Mouse (Mus musculus) spleen, adult 2 months (tissue): Measurements from ENCODE around the gene Pigb.

Source experiments
- CTCF ChIP-seq: fragments of 200-500 bp; IDR thresholded peaks from 2 replicates; pipeline ENCODE4 v1.5.1; 2011; ENCODE audit warnings: mild to moderate bottlenecking, inconsistent platforms; ENCODE audit not compliant: insufficient read depth, insufficient read length, insufficient replicate concordance; ENCODE audit errors: extremely low read depth
- POLR2A ChIP-seq: fragments of 200-500 bp; IDR thresholded peaks from 2 replicates; pipeline ENCODE4 v1.6.1; 2011; ENCODE audit warnings: low read depth, low read length, inconsistent platforms

GRCm38 (mm10) chr9:73050606-73051005 is 10.4 kb upstream of the Pigb start:
- TF ChIP-seq POLR2A (no peak), CTCF (no peak)
